Mouse (Mus musculus) myocyte (in vitro differentiated cells): ENCODE measurements around the gene Nit1. TPM values are rescaled to one million over a fixed set of nuclear protein-coding genes. Genes with fewer than 3 reads are reported as not detected.

Experiments used
- H3K27me3 ChIP-seq: one replicate; pipeline ENCODE4 v1.6.1; 2011; ENCODE audit not compliant: control insufficient read depth, insufficient read depth, insufficient read length
- H3K36me3 ChIP-seq: one replicate; pipeline ENCODE4 v1.6.1; 2011; ENCODE audit not compliant: control insufficient read depth, insufficient read depth
- H3K4me2 ChIP-seq: one replicate; pipeline ENCODE4 v1.6.1; 2011; ENCODE audit warnings: low read depth, control low read depth
- H3K4me3 ChIP-seq: one replicate; pipeline ENCODE4 v1.5.1; 2011; ENCODE audit warnings: mild to moderate bottlenecking, control low read depth, moderate library complexity
- H3K79me2 ChIP-seq: one replicate; pipeline ENCODE4 v1.6.1; 2011; ENCODE audit not compliant: control insufficient read depth, insufficient read depth
- H3ac ChIP-seq: one replicate; pipeline ENCODE4 v1.6.1; 2011; ENCODE audit not compliant: control insufficient read depth, insufficient read length
- CEBPB ChIP-seq: IDR thresholded peaks from 2 replicates; pipeline ENCODE4 v1.6.1; 2011; ENCODE audit warnings: mild to moderate bottlenecking, moderate library complexity; ENCODE audit not compliant: poor library complexity, insufficient read depth, severe bottlenecking
- E2F4 ChIP-seq: IDR thresholded peaks from one replicate; pipeline ENCODE4 v1.6.1; 2011; ENCODE audit warnings: mild to moderate bottlenecking, control low read depth, moderate library complexity; ENCODE audit not compliant: insufficient read depth
- MAX ChIP-seq: IDR thresholded peaks from one replicate; pipeline ENCODE4 v1.6.1; 2011; ENCODE audit warnings: low read depth, mild to moderate bottlenecking, control low read depth
- MYOD1 ChIP-seq, 3 experiments: IDR thresholded peaks; one replicate each; pipeline ENCODE4 v1.6.1; 2011; ENCODE audit warnings: control low read depth in 2 of 3, low read depth in 2 of 3, mild to moderate bottlenecking in 2 of 3, moderate library complexity in 1 of 3; ENCODE audit not compliant: insufficient read length in 2 of 3, control insufficient read depth in 1 of 3
- MYOG ChIP-seq, 3 experiments: IDR thresholded peaks; one replicate each; pipeline ENCODE4 v1.6.1; 2011; ENCODE audit warnings: control low read depth in 2 of 3, low read depth in 2 of 3, mild to moderate bottlenecking in 2 of 3; ENCODE audit not compliant: insufficient read length in 2 of 3, control insufficient read depth in 1 of 3, insufficient read depth in 1 of 3
- POLR2A ChIP-seq: IDR thresholded peaks from one replicate; pipeline ENCODE4 v1.6.1; 2011; ENCODE audit warnings: low read depth, mild to moderate bottlenecking, control low read depth, moderate library complexity; ENCODE audit not compliant: insufficient read length
- POLR2AphosphoS2 ChIP-seq: IDR thresholded peaks from one replicate; pipeline ENCODE4 v1.6.1; 2011; ENCODE audit warnings: low read depth, control low read depth; ENCODE audit not compliant: insufficient read length
- REST ChIP-seq: IDR thresholded peaks from one replicate; pipeline ENCODE4 v1.6.1; 2011; ENCODE audit warnings: mild to moderate bottlenecking, control low read depth, moderate library complexity; ENCODE audit not compliant: insufficient read depth, insufficient read length
- SRF ChIP-seq: IDR thresholded peaks from one replicate; pipeline ENCODE4 v1.6.1; 2011; ENCODE audit warnings: low read depth; ENCODE audit not compliant: control insufficient read depth, insufficient read length
- TCF12 ChIP-seq: IDR thresholded peaks from one replicate; pipeline ENCODE4 v1.6.1; 2011; ENCODE audit warnings: mild to moderate bottlenecking, control low read depth; ENCODE audit not compliant: poor library complexity, insufficient read depth, severe bottlenecking
- TCF3 ChIP-seq: IDR thresholded peaks from one replicate; pipeline ENCODE4 v1.6.1; 2011; ENCODE audit warnings: low read depth, control low read depth; ENCODE audit not compliant: insufficient read length
- USF1 ChIP-seq: IDR thresholded peaks from one replicate; pipeline ENCODE4 v1.6.1; 2011; ENCODE audit warnings: low read depth, mild to moderate bottlenecking, control low read depth, moderate library complexity
- polyA plus RNA-seq: library from polyadenylated mRNA; unstranded; fragments of >200 nt; fragmentation: generic; extraction: Trizol; gene quantifications from one replicate; pipeline ENCODE4 v1.2.1, GENCODE M21; 2012; ENCODE audit warnings: missing spikeins

The Nit1 gene
- polyA plus RNA-seq, 1 experiment, result 31.8 TPM

DNA sequence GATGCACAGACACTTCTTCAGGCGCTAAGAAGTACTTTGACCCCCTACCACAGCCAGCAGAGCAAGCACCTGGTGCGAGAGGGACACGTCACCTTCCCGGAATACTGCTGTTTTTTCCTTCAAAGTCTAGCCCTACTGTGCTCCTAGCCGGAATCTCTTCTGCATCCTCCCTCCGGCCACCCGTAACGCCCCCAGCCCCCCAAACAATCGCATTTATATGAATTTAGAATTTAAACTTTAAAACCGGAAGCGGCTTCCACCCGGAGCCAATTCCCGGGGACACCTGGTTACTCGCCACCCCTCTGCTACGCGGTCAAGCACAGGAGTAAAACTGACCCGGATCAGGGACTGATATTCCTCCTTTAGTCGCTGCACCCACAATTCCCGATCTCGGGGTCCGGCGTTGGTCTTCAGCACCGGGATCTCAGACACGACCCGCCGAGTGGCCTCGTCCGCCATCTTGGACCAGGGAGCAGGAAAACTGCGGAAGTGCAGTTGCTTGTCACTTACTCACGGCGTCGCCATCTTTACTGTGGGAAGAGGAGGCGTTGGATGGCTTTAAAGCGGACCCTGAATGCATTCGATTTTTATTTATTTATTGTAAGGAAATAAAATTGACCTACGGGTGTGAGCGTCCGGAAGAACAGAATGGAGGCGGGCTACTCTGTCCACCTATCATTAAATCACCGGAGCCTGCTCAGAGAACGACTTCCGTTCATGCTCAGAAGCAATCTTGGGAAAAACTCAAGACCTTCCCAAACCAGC, 51.0 kb downstream of the Nit1 start, which contains the start of gene Ufc1:
Ufc1 (minus strand) TSS at position 727 of the 765 bp plus-strand sequence.
- Histone ChIP-seq H3ac (peak within 1 kb of the TSS; percentile 66), H3K36me3 (peaks cover 3% of the 10 kb centered on the region), H3K79me2 (peaks cover 35% of the 10 kb centered on the region), H3K27me3 (no peaks in the 10 kb centered on the region), H3K4me3 (peak within 1 kb of the TSS; percentile 88), H3K4me2 (peak within 1 kb of the TSS; percentile 94)
- TF ChIP-seq POLR2A (peak; percentile 60), POLR2AphosphoS2 (peak; percentile 51), REST (no peak), MYOG (IDR thresholded peaks at IDR 0.05; ENCODE audit: control insufficient read depth in 1 of 3, insufficient read depth in 1 of 3, insufficient read length in 2 of 3, low read depth in 2 of 3) (no peak), MYOD1 (IDR thresholded peaks at IDR 0.05; ENCODE audit: control insufficient read depth in 1 of 3, insufficient read length in 2 of 3, low read depth in 2 of 3) (peak in 1 of 3 experiments; percentile 25), USF1 (no peak), MAX (no peak), SRF (no peak)

DNA sequence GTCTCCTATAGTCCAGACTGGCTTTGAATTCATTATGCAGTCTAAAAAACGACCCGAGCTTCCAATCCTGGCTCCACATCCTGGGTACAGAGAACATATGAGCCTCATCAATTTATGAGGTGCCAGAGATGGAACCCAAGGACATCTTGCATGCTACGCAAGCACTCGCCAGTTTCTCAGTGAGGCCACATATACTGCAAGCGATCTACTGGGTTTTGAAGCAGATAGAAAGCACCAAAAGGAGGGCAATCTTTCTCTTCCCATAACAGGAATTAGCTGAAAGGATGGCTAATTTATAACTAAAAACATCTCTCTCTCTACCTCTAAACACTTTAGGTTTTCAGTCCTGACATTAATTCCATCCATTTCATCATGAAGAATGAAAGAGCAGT, 51.5 kb downstream of the Nit1 start:
- no peak for TF ChIP-seq SRF
- TF ChIP-seq POLR2A, result no peak
- no peak for TF ChIP-seq USF1
- no peak for TF ChIP-seq MYOG (IDR thresholded peaks at IDR 0.05; ENCODE audit: control insufficient read depth in 1 of 3, insufficient read depth in 1 of 3, insufficient read length in 2 of 3, low read depth in 2 of 3)
- no peak for TF ChIP-seq TCF3
- no peak for TF ChIP-seq MAX
- TF ChIP-seq TCF12, result no peak
- no peak for TF ChIP-seq MYOD1 (IDR thresholded peaks at IDR 0.05; ENCODE audit: control insufficient read depth in 1 of 3, insufficient read length in 2 of 3, low read depth in 2 of 3)
- no peak for TF ChIP-seq POLR2AphosphoS2
- TF ChIP-seq REST, result no peak
- peak overlapping the region; percentile 88 for H3K4me3 ChIP-seq
- H3K36me3 ChIP-seq, result peaks cover 3% of the 10 kb centered on the region
- H3K27me3 ChIP-seq, result no peaks in the 10 kb centered on the region
- H3K79me2 ChIP-seq, result peaks cover 35% of the 10 kb centered on the region
- H3ac ChIP-seq, result peak overlapping the region; percentile 66
- H3K4me2 ChIP-seq, result peak overlapping the region; percentile 94

DNA sequence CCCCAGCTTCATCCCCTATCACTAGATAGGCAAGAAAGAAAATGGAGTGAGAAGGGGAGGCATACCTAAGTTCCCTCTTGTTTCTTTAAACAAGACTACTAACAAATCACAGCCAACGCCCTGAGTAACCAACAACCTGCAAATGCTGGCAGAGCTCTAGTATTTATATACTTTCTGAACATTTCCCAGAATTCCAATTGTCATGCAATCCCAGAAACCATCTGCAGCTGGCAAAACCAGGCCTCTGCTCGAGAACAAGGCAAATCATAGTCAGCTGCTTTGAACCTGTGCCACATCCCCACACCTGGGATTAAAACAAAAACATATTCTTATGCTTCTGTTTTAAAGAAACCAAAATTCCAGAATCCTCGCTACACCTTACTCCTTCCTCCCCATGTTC, 52.1 kb downstream of the Nit1 start:
- peaks cover 35% of the 10 kb centered on the region for H3K79me2 ChIP-seq
- peaks cover 3% of the 10 kb centered on the region for H3K36me3 ChIP-seq
- peak overlapping the region; percentile 88 for H3K4me3 ChIP-seq
- H3ac ChIP-seq, result no peak overlapping the region
- H3K4me2 ChIP-seq, result peak overlapping the region; percentile 94
- TF ChIP-seq MYOG (IDR thresholded peaks at IDR 0.05; ENCODE audit: control insufficient read depth in 1 of 3, insufficient read depth in 1 of 3, insufficient read length in 2 of 3, low read depth in 2 of 3), result no peak
- TF ChIP-seq CEBPB, result no peak
- TF ChIP-seq SRF, result no peak
- TF ChIP-seq TCF3, result no peak
- TF ChIP-seq TCF12, result no peak
- TF ChIP-seq MYOD1 (IDR thresholded peaks at IDR 0.05; ENCODE audit: control insufficient read depth in 1 of 3, insufficient read length in 2 of 3, low read depth in 2 of 3), result no peak
- no peak for TF ChIP-seq USF1
- TF ChIP-seq E2F4, result no peak
- no peak for TF ChIP-seq POLR2AphosphoS2
- no peaks in the 10 kb centered on the region for H3K27me3 ChIP-seq

DNA sequence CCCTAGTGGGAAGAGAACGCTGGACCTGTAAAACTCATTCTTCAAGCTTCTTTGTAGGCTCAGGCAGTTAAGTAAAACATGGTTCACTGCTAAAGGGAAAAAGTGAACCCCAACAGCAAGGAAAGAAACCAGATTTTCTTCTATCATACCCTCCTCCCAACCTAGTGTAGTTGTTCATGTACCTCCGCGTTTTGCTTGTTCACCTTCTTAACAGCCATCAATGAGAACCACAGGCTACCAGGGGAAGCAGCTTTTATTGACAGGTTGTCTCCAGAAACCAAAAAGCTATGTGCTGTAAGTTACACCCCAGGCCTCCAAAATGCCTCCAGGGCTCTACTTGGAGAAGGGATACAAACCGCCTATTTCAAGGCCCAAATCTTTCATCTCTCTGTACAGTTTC, 57.1 kb downstream of the Nit1 start:
- TF ChIP-seq MAX, result no peak
- TF ChIP-seq POLR2A, result no peak
- TF ChIP-seq TCF12, result no peak
- TF ChIP-seq TCF3, result no peak
- no peak for TF ChIP-seq MYOD1 (IDR thresholded peaks at IDR 0.05; ENCODE audit: control insufficient read depth in 1 of 3, insufficient read length in 2 of 3, low read depth in 2 of 3)
- Histone ChIP-seq H3K4me3 (peak overlapping the region; percentile 52), H3K36me3 (peaks cover 6% of the 10 kb centered on the region), H3ac (peak overlapping the region; percentile 27), H3K4me2 (peak overlapping the region; percentile 57), H3K79me2 (peaks cover 35% of the 10 kb centered on the region), H3K27me3 (no peaks in the 10 kb centered on the region)

Other genes starting within 250 kb of the Nit1 start
- gene Cfap126, start 231.7 kb downstream of the Nit1 start, polyA plus RNA-seq, result 2.2 TPM
- gene Sdhc, start 195.0 kb downstream of the Nit1 start, polyA plus RNA-seq, result 169 TPM
- gene Mpz, start 194.9 kb downstream of the Nit1 start, polyA plus RNA-seq, result 0.11 TPM
- gene Pcp4l1, start 149.4 kb downstream of the Nit1 start, polyA plus RNA-seq, result 0.05 TPM
- 0.06 TPM for gene Nr1i3, start 131.7 kb downstream of the Nit1 start, polyA plus RNA-seq
- 49.4 TPM for gene Tomm40l, start 123.1 kb downstream of the Nit1 start, polyA plus RNA-seq
- not detected for gene Apoa2, start 120.6 kb downstream of the Nit1 start, polyA plus RNA-seq
- gene Fcer1g, start 111.3 kb downstream of the Nit1 start, polyA plus RNA-seq, result not detected
- gene Adamts4, start 95.2 kb downstream of the Nit1 start, polyA plus RNA-seq, result 15.0 TPM
- 409 TPM for gene Ndufs2, start 94.3 kb downstream of the Nit1 start, polyA plus RNA-seq
- gene B4galt3, start 75.3 kb downstream of the Nit1 start, polyA plus RNA-seq, result 19.3 TPM
- gene Ppox, start 64.5 kb downstream of the Nit1 start, polyA plus RNA-seq, result 11.7 TPM
- gene Usp21, start 57.7 kb downstream of the Nit1 start, polyA plus RNA-seq, result 21.0 TPM
- gene Ufc1, start 50.6 kb downstream of the Nit1 start, polyA plus RNA-seq, result 116 TPM
- gene Dedd, start 16.5 kb downstream of the Nit1 start, polyA plus RNA-seq, result 59.9 TPM
- 111 TPM for gene Pfdn2, start within 50 bp of the Nit1 start, polyA plus RNA-seq
- gene Klhdc9, start 15.2 kb upstream of the Nit1 start, polyA plus RNA-seq, result not detected
- gene Nectin4, start 24.5 kb upstream of the Nit1 start, polyA plus RNA-seq, result 0.08 TPM
- 0.02 TPM for gene Arhgap30, start 43.3 kb upstream of the Nit1 start, polyA plus RNA-seq
- gene Usf1, start 65.7 kb upstream of the Nit1 start, polyA plus RNA-seq, result 106 TPM
- gene Tstd1, start 73.2 kb upstream of the Nit1 start, polyA plus RNA-seq, result 0.41 TPM
- 24.2 TPM for gene F11r, start 91.9 kb upstream of the Nit1 start, polyA plus RNA-seq
- gene Alyref2, start 157.8 kb upstream of the Nit1 start, polyA plus RNA-seq, result 6.6 TPM
- gene Itln1, start 189.6 kb upstream of the Nit1 start, polyA plus RNA-seq, result not detected
- gene Cd244a, start 213.5 kb upstream of the Nit1 start, polyA plus RNA-seq, result 0.04 TPM